Mouse (Mus musculus) cerebellum, adult (tissue): ENCODE results near the gene Msh3.
"Not testable (repeated sequence)": the region's sequence is repeated elsewhere in the genome, so short reads cannot be mapped to it uniquely, and the experiment has no call there.

Source experiments
- ATAC-seq: cut with Nextera tagmentation; 2 replicates; pipeline ENCODE4 v1.9.2; 2017; ENCODE audit warnings: mild to moderate bottlenecking, moderate library complexity, mixed read lengths; ENCODE audit not compliant: insufficient number of reproducible peaks, low FRiP score, low TSS enrichment

The Msh3 gene

GRCm38 (mm10) chr13:92354456-92355271 lies at the start of gene Msh3, which contains the start of gene Dhfr:
Gene Msh3 (minus strand): TSS chr13:92355003.
Gene Dhfr (plus strand): TSS chr13:92354726.
- peak; percentile 92 for ATAC-seq

DNA sequence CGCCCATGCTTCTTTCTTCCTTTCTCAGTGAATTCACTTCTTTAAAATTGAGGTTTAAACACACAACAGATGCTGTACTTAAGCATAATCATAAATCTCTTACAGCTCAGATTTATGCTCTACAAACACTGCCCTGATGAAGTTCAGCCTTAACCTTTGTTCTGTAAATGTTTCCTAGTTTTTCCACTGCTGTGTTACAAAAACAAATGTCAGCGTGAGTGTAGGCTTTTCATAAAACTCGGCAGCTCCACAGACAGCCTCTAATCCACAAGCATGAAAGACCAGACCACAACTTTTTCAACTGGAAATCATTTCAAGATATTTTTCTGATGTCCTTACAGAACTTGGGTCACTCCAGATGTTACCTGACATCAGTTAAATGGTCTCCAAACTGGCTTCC lies 48.7 kb upstream of the Msh3 start:
- ATAC-seq = no peak

GRCm38 (mm10) chr13:92402063-92402462 lies 47.3 kb upstream of the Msh3 start:
- peak; percentile 12; the same call in 1 of the 2 replicates for ATAC-seq

DNA sequence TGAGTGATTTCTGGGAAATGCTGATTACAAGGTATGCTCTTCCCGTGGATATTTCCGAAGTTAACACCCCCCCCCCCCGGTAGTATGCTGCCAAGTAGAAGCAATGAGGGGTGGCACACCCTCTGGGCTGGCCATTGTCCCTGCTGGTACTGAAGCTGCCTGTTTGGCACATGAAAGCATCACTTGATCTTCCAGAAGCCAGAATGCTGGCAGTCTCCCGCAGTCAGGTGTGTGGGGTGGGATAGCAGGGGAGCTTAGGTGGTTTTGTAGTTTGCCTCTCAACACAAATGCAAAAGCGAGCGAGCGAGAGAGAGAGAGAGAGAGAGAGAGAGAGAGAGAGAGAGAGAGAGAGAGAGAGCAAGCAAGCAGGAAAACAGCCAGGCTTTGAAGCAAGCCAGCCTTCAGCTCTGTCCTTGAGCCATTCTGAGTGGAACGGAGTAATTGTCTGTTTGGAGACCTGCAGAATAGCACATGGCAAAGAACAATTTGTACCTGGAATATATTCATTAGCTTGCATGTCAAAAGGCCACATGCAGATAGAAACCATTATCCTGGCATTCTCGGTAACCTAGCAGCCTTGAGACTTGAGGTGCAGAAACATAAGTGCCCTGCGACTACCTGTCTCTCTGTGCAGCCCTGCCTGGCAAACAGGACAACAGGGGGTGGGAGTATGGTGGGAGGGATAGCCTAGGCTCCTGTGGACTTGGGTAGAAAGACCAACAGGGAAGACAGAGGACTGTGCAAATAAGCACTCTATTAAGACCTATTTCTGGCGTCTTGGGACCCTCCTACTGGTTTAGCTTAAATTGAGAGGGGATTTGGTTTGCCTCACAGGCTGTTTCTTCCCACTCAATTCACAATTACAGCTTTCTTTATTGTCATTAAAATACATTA lies 43.9 kb upstream of the Msh3 start:
- ATAC-seq = peak; percentile 86

- no peak for ATAC-seq
These were observed 38.4 kb upstream of the Msh3 start for GRCm38 (mm10) chr13:92393047-92393661.

- no peak for ATAC-seq
These were observed 32.6 kb upstream of the Msh3 start for GRCm38 (mm10) chr13:92387367-92387766.

- not testable (repeated sequence) for ATAC-seq
These were observed 16.7 kb upstream of the Msh3 start for GRCm38 (mm10) chr13:92371466-92371865.

DNA sequence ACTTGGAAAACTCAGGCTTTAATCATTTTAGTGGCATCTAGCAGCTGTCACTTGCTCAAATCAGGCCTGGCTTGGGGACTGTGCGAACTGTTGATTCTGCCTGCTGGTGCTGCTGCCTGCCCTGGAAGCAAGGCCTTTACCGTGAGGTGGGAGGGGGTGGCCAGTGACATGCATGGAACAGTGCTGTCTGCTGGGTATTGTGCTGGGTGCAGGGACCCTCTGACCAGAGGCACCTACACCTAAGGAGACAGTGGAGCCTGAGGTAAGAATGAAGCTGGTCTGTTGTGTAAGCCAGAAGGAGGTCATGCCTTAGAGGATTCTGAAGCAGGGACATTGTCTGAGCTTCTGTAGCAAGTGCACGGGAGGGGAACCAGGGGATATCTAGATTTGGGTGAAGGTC lies 16.0 kb upstream of the Msh3 start:
- no peak for ATAC-seq

DNA sequence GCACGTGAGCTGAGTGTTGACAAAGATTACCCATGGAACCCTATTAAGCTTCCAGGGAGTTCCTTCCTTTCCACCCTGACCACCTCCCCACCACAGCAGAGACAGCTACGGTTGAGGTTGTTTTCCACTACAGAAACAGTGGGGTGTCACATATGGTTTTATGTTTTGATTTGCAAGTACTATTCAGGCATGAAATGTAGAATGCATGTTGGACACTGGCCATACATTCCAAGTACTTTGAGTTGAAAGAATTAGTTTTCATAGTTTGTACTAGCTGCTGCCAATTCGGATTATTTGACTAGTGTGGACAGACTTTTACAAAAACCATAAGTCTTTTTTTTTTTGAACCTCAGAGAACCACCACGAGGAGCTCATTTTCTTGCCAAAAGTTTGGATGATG lies 10.5 kb upstream of the Msh3 start:
- no peak for ATAC-seq

- ATAC-seq = no peak
These were observed 6.8 kb upstream of the Msh3 start for GRCm38 (mm10) chr13:92361609-92362008.

- ATAC-seq = no peak
These were observed 2.8 kb upstream of the Msh3 start for GRCm38 (mm10) chr13:92357644-92358043.

DNA sequence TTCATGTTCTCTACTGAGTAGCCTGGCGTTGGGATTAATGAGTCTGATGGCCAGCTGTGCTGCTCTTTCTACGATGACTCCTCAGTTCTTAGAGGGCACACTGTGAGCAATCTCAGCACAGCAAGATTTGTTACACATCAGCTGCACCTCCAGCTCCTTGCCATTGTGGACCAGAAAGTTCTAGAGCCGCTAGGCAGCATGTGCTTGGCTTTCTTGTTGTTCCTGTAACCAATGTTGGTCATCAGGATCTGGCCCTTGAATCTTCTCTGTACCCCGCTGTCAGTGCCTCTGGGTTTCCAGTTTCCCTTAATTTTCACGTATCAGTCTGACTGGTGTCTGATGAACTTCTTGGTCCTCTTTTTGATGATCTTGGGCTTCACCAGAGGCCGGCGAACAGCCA lies 1.6 kb upstream of the Msh3 start:
- ATAC-seq = no peak

GRCm38 (mm10) chr13:92355272-92355643 lies 455 bp upstream of the Msh3 start:
- peak; percentile 47; the same call in 1 of the 2 replicates for ATAC-seq

DNA sequence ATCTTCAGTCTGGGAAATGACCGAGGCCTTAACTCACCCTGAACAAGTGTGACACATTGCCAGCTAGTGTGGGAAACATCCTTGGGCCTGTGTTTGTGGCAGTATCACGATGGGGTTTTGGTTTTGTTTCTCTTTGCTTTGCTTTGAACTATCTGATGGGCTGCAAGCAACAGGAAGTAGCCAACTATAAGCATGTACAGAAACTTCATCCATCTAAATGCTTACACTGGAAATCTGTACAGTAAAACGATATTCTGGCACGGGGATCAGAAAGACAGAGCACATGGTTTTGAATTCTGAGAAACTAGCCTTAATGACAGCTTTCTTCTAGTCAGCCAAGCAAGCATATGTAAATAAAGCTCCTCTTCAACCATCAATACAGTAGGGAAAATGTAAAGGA lies 847 bp downstream of the Msh3 start:
- no peak for ATAC-seq

DNA sequence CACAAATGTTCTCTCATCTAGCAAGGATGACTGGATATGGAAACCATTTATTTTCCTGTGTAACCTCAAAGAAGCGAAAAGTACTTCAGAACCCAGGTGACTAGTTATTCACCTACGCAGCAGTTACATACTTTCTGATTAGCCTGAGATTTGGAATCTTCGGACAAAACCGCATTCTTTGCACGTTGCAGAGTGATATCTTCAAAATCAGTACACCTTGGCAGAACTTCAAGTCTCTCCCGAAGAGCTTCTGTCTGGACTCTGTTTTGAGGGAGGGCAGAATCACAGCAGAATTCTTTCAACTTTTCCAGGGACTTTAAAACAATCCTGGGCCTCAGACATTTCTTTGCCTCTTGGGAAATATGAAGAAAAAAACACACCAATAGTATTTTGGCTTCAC lies 3.7 kb downstream of the Msh3 start:
- ATAC-seq = no peak

DNA sequence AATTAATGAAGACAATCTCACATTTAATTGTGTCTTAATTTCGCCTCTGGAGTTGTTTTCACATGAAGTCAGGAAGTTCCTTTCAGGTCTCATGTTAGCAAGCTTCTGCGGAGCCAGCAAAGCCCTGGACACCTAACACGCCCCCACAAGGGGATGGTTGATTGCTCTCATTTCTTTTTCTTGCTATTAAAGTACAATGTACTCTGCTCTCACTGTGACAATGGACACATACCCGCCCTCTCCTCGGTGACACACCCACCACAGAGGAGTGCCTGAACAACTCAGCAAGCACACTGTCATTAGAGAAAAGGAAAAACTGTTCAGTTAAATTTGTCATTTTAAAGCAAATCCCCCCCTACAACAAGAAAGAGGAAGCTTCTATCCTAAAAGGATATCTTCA lies 8.5 kb downstream of the Msh3 start:
- no peak for ATAC-seq

GRCm38 (mm10) chr13:92344033-92344432 lies 10.8 kb downstream of the Msh3 start:
- no peak for ATAC-seq

- no peak for ATAC-seq
These were observed 15.0 kb downstream of the Msh3 start for GRCm38 (mm10) chr13:92339787-92340186.

DNA sequence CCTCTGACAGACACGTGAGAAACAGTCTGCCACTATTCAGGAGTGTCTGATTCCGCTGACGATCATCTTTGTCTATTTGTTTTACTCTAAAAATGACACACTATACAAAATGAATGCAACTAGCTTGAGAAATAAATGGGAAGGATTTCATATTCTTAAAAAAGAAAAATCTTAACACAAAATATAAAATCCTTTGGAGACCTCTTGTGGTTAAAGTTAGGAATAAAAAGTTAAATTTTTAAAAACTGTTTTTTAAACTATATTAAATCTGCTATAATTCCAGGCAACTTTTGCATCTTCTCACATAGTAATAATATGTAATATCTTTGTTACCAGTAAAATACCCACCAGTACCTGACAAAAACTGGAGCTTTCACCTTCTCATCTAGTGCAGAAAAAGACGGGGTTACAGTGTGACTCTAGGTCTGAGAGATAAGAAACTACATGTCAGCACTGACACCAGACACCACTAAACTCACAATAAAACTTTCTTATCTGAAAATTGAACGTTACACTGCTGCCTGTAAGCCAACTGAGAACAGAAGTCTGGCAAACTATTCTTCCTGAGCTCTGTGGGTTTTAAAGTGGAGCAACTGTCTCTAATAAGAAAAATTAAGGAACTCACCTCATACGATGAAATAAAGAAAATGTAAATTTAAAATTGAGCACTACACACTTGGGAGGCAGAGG lies 16.9 kb downstream of the Msh3 start:
- no peak for ATAC-seq

DNA sequence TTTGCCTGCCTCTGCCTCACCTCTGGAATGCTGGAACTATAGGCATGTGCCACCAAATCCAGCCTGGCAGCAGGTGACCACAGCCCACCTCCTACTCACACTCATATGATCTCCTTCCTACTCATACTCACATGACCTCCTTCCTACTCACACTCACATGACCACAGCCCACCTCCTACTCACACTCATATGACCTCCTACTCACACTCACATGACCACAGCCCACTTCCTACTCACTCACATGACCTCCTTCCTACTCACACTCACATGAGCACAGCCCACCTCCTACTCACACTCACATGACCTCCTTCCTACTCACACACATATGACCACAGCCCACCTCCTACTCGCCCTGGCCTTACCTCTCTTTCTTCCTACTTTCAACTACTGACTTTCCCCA lies 17.9 kb downstream of the Msh3 start:
- ATAC-seq = no peak
